Mouse (Mus musculus): ENCODE measurements around the gene Ptrhd1.

GRCm38 (mm10) chr12:4279878-4280277, 46.1 kb downstream of the Ptrhd1 start:
- TF ChIP-seq TAL1 (conservative IDR thresholded peaks at IDR 0.05; ENCODE audit: low read depth, low read length) (no peak), CTCF (IDR thresholded peaks at IDR 0.05; ENCODE audit: low read depth, low read length) (no peak), GATA1 (IDR thresholded peaks at IDR 0.05; ENCODE audit: borderline replicate concordance, low read length) (no peak), GATA2 (IDR thresholded peaks at IDR 0.05; ENCODE audit: borderline replicate concordance, low read depth, low read length) (no peak), POLR2AphosphoS5 (IDR thresholded peaks at IDR 0.05; ENCODE audit: insufficient replicate concordance, low read depth, low read length) (no peak)

Data from G1E (cell line).